Mouse (Mus musculus) testis, adult 2 months (tissue): ENCODE data around the gene Acadm.

ENCODE experiments used
- CTCF ChIP-seq: fragments of 200-500 bp; IDR thresholded peaks from 2 replicates; pipeline ENCODE4 v1.5.1; 2012; ENCODE audit warnings: low read depth, mild to moderate bottlenecking, inconsistent platforms, low read length, moderate library complexity; ENCODE audit not compliant: control insufficient read depth, insufficient read depth, insufficient replicate concordance
- POLR2A ChIP-seq: fragments of 200-500 bp; IDR thresholded peaks from 2 replicates; pipeline ENCODE4 v1.6.1; 2012; ENCODE audit warnings: low read depth, mild to moderate bottlenecking, inconsistent platforms, low read length, moderate library complexity; ENCODE audit not compliant: control insufficient read depth

GRCm38 (mm10) chr3:153908919-153909318 is 35.5 kb downstream of the Acadm start:
- TF ChIP-seq CTCF (no peak), POLR2A (no peak)
